Mouse (Mus musculus) myocyte (in vitro differentiated cells): ENCODE results near the gene Pex16. TPM values are rescaled to one million over a fixed set of nuclear protein-coding genes. Genes with fewer than 3 reads are reported as not detected.

Experiments used
- H3K27me3 ChIP-seq: one replicate; pipeline ENCODE4 v1.6.1; 2011; ENCODE audit not compliant: control insufficient read depth, insufficient read depth, insufficient read length
- H3K36me3 ChIP-seq: one replicate; pipeline ENCODE4 v1.6.1; 2011; ENCODE audit not compliant: control insufficient read depth, insufficient read depth
- H3K4me2 ChIP-seq: one replicate; pipeline ENCODE4 v1.6.1; 2011; ENCODE audit warnings: low read depth, control low read depth
- H3K4me3 ChIP-seq: one replicate; pipeline ENCODE4 v1.5.1; 2011; ENCODE audit warnings: mild to moderate bottlenecking, control low read depth, moderate library complexity
- H3K79me2 ChIP-seq: one replicate; pipeline ENCODE4 v1.6.1; 2011; ENCODE audit not compliant: control insufficient read depth, insufficient read depth
- H3ac ChIP-seq: one replicate; pipeline ENCODE4 v1.6.1; 2011; ENCODE audit not compliant: control insufficient read depth, insufficient read length
- CEBPB ChIP-seq: IDR thresholded peaks from 2 replicates; pipeline ENCODE4 v1.6.1; 2011; ENCODE audit warnings: mild to moderate bottlenecking, moderate library complexity; ENCODE audit not compliant: poor library complexity, insufficient read depth, severe bottlenecking
- E2F4 ChIP-seq: IDR thresholded peaks from one replicate; pipeline ENCODE4 v1.6.1; 2011; ENCODE audit warnings: mild to moderate bottlenecking, control low read depth, moderate library complexity; ENCODE audit not compliant: insufficient read depth
- MAX ChIP-seq: IDR thresholded peaks from one replicate; pipeline ENCODE4 v1.6.1; 2011; ENCODE audit warnings: low read depth, mild to moderate bottlenecking, control low read depth
- MYOD1 ChIP-seq, 3 experiments: IDR thresholded peaks; one replicate each; pipeline ENCODE4 v1.6.1; 2011; ENCODE audit warnings: control low read depth in 2 of 3, low read depth in 2 of 3, mild to moderate bottlenecking in 2 of 3, moderate library complexity in 1 of 3; ENCODE audit not compliant: insufficient read length in 2 of 3, control insufficient read depth in 1 of 3
- MYOG ChIP-seq, 3 experiments: IDR thresholded peaks; one replicate each; pipeline ENCODE4 v1.6.1; 2011; ENCODE audit warnings: control low read depth in 2 of 3, low read depth in 2 of 3, mild to moderate bottlenecking in 2 of 3; ENCODE audit not compliant: insufficient read length in 2 of 3, control insufficient read depth in 1 of 3, insufficient read depth in 1 of 3
- POLR2A ChIP-seq: IDR thresholded peaks from one replicate; pipeline ENCODE4 v1.6.1; 2011; ENCODE audit warnings: low read depth, mild to moderate bottlenecking, control low read depth, moderate library complexity; ENCODE audit not compliant: insufficient read length
- POLR2AphosphoS2 ChIP-seq: IDR thresholded peaks from one replicate; pipeline ENCODE4 v1.6.1; 2011; ENCODE audit warnings: low read depth, control low read depth; ENCODE audit not compliant: insufficient read length
- REST ChIP-seq: IDR thresholded peaks from one replicate; pipeline ENCODE4 v1.6.1; 2011; ENCODE audit warnings: mild to moderate bottlenecking, control low read depth, moderate library complexity; ENCODE audit not compliant: insufficient read depth, insufficient read length
- SRF ChIP-seq: IDR thresholded peaks from one replicate; pipeline ENCODE4 v1.6.1; 2011; ENCODE audit warnings: low read depth; ENCODE audit not compliant: control insufficient read depth, insufficient read length
- TCF12 ChIP-seq: IDR thresholded peaks from one replicate; pipeline ENCODE4 v1.6.1; 2011; ENCODE audit warnings: mild to moderate bottlenecking, control low read depth; ENCODE audit not compliant: poor library complexity, insufficient read depth, severe bottlenecking
- TCF3 ChIP-seq: IDR thresholded peaks from one replicate; pipeline ENCODE4 v1.6.1; 2011; ENCODE audit warnings: low read depth, control low read depth; ENCODE audit not compliant: insufficient read length
- USF1 ChIP-seq: IDR thresholded peaks from one replicate; pipeline ENCODE4 v1.6.1; 2011; ENCODE audit warnings: low read depth, mild to moderate bottlenecking, control low read depth, moderate library complexity
- polyA plus RNA-seq: library from polyadenylated mRNA; unstranded; fragments of >200 nt; fragmentation: generic; extraction: Trizol; gene quantifications from one replicate; pipeline ENCODE4 v1.2.1, GENCODE M21; 2012; ENCODE audit warnings: missing spikeins

The Pex16 gene
- polyA plus RNA-seq, 1 experiment: 44.1 TPM

GRCm38 (mm10) chr2:92425366-92425765 lies 50.9 kb downstream of the Pex16 start:
- Histone ChIP-seq H3ac (no peak overlapping the region), H3K4me2 (no peak overlapping the region), H3K79me2 (peaks cover 6% of the 10 kb centered on the region), H3K4me3 (no peak overlapping the region), H3K27me3 (no peaks in the 10 kb centered on the region), H3K36me3 (peaks cover 20% of the 10 kb centered on the region)
- no peak for TF ChIP-seq REST
- TF ChIP-seq E2F4: no peak
- no peak for TF ChIP-seq MYOG (IDR thresholded peaks at IDR 0.05; ENCODE audit: control insufficient read depth in 1 of 3, insufficient read depth in 1 of 3, insufficient read length in 2 of 3, low read depth in 2 of 3)
- no peak for TF ChIP-seq POLR2AphosphoS2
- no peak for TF ChIP-seq MYOD1 (IDR thresholded peaks at IDR 0.05; ENCODE audit: control insufficient read depth in 1 of 3, insufficient read length in 2 of 3, low read depth in 2 of 3)
- TF ChIP-seq SRF: no peak
- no peak for TF ChIP-seq TCF3
- TF ChIP-seq CEBPB: no peak
- TF ChIP-seq POLR2A: no peak
- no peak for TF ChIP-seq USF1

DNA sequence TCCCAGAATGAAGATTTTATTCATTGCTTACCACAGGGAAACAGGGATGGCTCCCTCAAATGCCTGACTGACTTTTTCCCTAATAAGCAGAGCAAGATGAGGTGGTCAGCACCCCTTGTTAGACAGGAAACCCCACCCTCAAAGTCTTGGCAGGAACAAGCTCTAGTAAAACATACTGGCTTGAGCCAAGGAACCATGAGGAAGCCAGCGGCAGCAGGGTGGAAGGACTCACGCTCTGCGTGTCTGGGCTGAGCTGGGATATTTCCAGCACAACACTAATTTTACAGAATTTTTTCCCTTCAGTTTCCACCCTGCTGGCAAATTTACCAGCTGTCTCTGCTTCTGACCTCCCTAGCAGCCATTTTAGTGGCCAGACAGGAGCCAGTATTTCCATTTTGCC lies 52.0 kb downstream of the Pex16 start:
- no peak for TF ChIP-seq USF1
- TF ChIP-seq E2F4: no peak
- TF ChIP-seq MYOG (IDR thresholded peaks at IDR 0.05; ENCODE audit: control insufficient read depth in 1 of 3, insufficient read depth in 1 of 3, insufficient read length in 2 of 3, low read depth in 2 of 3): no peak
- no peak for TF ChIP-seq REST
- TF ChIP-seq SRF: no peak
- no peak for TF ChIP-seq MYOD1 (IDR thresholded peaks at IDR 0.05; ENCODE audit: control insufficient read depth in 1 of 3, insufficient read length in 2 of 3, low read depth in 2 of 3)
- TF ChIP-seq POLR2AphosphoS2: no peak
- no peak for TF ChIP-seq TCF3
- no peak for TF ChIP-seq TCF12
- no peak for TF ChIP-seq POLR2A
- no peak for TF ChIP-seq CEBPB
- no peak for TF ChIP-seq MAX
- Histone ChIP-seq H3K4me2 (no peak overlapping the region), H3K4me3 (no peak overlapping the region), H3K79me2 (peaks cover 6% of the 10 kb centered on the region), H3K36me3 (peaks cover 11% of the 10 kb centered on the region), H3K27me3 (no peaks in the 10 kb centered on the region), H3ac (no peak overlapping the region)

- peaks cover 11% of the 10 kb centered on the region for H3K79me2 ChIP-seq
- H3K4me3 ChIP-seq: no peak overlapping the region
- no peak overlapping the region for H3ac ChIP-seq
- no peak for TF ChIP-seq POLR2A
- TF ChIP-seq USF1: no peak
- TF ChIP-seq SRF: no peak
- TF ChIP-seq MAX: no peak
- TF ChIP-seq MYOG (IDR thresholded peaks at IDR 0.05; ENCODE audit: control insufficient read depth in 1 of 3, insufficient read depth in 1 of 3, insufficient read length in 2 of 3, low read depth in 2 of 3): no peak
- TF ChIP-seq REST: no peak
- TF ChIP-seq MYOD1 (IDR thresholded peaks at IDR 0.05; ENCODE audit: control insufficient read depth in 1 of 3, insufficient read length in 2 of 3, low read depth in 2 of 3): no peak
- TF ChIP-seq CEBPB: no peak
- no peak for TF ChIP-seq TCF3
- no peak overlapping the region for H3K4me2 ChIP-seq
- H3K36me3 ChIP-seq: peaks cover 4% of the 10 kb centered on the region
- no peaks in the 10 kb centered on the region for H3K27me3 ChIP-seq
Observed at GRCm38 (mm10) chr2:92427882-92428281, 53.4 kb downstream of the Pex16 start.

GRCm38 (mm10) chr2:92430089-92430488 lies 55.6 kb downstream of the Pex16 start:
- no peak overlapping the region for H3K4me2 ChIP-seq
- H3K4me3 ChIP-seq: no peak overlapping the region
- no peak overlapping the region for H3ac ChIP-seq
- no peaks in the 10 kb centered on the region for H3K36me3 ChIP-seq
- TF ChIP-seq TCF3 (no peak), MYOG (IDR thresholded peaks at IDR 0.05; ENCODE audit: control insufficient read depth in 1 of 3, insufficient read depth in 1 of 3, insufficient read length in 2 of 3, low read depth in 2 of 3) (no peak), USF1 (no peak), MYOD1 (IDR thresholded peaks at IDR 0.05; ENCODE audit: control insufficient read depth in 1 of 3, insufficient read length in 2 of 3, low read depth in 2 of 3) (no peak), POLR2AphosphoS2 (no peak)
- H3K79me2 ChIP-seq: peaks cover 11% of the 10 kb centered on the region
- H3K27me3 ChIP-seq: no peaks in the 10 kb centered on the region

Other genes starting within 250 kb of the Pex16 start
- 0.11 TPM for gene Large2, start 193 bp downstream of the Pex16 start, polyA plus RNA-seq
- 0.91 TPM for gene 1700029I15Rik, start 7.9 kb downstream of the Pex16 start, polyA plus RNA-seq
- 34.7 TPM for gene Mapk8ip1, start 26.6 kb downstream of the Pex16 start, polyA plus RNA-seq
- 9.3 TPM for gene Cry2, start 59.4 kb downstream of the Pex16 start, polyA plus RNA-seq
- gene Slc35c1, start 85.9 kb downstream of the Pex16 start, polyA plus RNA-seq: 13.8 TPM
- 8.6 TPM for gene Chst1, start 225.0 kb downstream of the Pex16 start, polyA plus RNA-seq